Mouse (Mus musculus) right cerebral cortex, postnatal 14 days (tissue): ENCODE measurements around the gene Pard6b.
A peak's percentile ranks its signal among the peaks of the same experiment; 100 is the strongest.
"Not testable (repeated sequence)": the region's sequence is repeated elsewhere in the genome, so short reads cannot be mapped to it uniquely, and the experiment has no call there.

Experiments
- DNase-seq: peaks from one replicate; pipeline ENCODE4 v3.0.0; 2022

The Pard6b gene

GRCm38 (mm10) chr2:168080431-168081246 is at the start of gene Pard6b:
Gene Pard6b, plus strand, starts transcription at chr2:168081004.
- peak; percentile 97 for DNase-seq

- DNase-seq = no peak
Observed at GRCm38 (mm10) chr2:168031842-168032241, 49.0 kb upstream of the Pard6b start.

DNA sequence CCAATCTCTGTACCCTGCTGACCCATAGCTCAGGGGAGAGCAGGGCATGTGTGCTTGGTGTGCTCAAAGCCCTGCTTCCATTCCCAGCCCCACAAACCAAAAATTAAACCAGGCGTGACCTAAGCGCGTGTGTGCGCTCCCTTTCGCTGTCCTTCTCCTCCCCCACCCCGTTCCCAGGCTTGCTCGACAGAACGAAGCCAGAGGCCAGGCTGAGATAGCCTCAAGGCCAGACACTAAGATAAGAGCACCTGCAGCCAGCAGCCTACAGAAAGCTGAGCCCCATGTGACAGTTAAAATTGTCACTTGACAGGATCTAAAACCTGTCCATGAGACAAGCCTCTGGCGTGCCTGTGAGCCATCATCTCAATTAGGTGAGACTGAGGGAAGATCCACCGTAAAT is 46.9 kb upstream of the Pard6b start:
- no peak for DNase-seq

DNA sequence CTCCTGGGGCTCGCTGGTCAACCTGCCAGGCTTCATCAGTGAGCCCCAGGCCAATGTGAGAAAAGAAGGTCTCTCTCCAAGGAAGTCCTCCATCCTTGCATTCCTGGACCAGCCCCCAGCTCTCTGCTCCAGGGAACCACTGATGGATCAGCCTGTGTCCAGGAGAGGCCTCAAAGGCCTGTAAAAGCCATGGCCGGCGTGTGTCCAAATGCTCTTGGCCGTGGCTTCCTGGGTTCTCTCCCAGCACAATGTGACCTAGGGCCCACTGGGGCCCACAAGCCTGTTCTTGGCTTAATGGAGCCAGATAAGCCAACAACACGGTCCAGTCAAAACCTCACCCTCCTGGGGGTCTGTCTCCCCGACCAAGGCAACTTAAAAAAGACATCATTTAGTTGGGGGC is 44.9 kb upstream of the Pard6b start:
- DNase-seq = no peak

DNA sequence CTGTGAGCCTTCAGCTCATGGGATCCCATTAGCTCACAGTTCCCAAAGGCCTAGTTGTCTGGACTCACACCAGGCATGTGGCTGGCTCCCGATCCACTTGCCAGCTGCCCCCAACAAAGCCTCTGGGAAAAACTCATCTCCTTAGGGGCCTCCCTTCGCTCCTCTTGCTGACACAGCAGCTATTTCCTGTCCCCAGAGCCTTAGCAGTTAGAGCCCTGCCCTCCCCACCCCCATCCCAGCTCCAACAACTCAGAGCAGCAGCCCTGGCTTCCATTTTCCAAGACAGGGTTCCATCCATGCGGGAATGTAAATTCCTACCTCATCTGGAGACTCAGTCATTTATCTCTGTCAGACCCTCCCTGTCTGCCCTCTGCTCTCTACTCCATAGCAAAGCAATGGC is 43.7 kb upstream of the Pard6b start:
- no peak for DNase-seq

GRCm38 (mm10) chr2:168040751-168041150 is 40.1 kb upstream of the Pard6b start:
- DNase-seq = no peak

- DNase-seq = no peak
Observed at GRCm38 (mm10) chr2:168042019-168042418, 38.8 kb upstream of the Pard6b start.

DNA sequence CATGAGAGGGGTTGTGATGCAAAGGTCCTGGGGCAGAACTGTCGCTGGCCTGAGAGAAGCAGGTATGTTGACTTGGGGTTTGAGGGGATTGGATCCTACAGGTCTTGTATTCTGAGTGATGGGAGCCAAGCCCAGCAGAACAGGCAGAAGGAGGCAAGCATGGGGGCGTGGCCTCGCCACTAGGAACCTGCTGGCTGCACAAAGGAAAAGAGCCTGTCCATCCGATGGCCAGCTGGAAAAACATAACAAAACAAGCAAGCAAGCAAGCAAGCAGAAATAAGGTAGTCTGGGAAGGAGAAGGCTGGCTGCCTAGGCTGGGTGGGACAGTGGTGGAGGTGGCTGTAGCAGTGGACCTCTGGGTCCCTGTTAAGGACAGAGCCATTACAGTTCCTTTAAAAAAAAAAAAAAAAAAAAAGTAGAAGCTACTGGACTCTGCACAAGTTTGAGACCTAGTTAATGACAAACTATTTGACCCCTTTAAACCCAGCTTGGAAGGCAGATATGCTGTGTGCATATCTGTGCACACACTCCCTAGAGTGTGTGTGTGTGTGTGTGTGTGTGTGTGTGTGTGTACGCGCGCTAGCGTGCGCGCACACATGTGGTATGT is 36.0 kb upstream of the Pard6b start:
- DNase-seq = no peak

GRCm38 (mm10) chr2:168045357-168045756 is 35.4 kb upstream of the Pard6b start:
- no peak for DNase-seq

DNA sequence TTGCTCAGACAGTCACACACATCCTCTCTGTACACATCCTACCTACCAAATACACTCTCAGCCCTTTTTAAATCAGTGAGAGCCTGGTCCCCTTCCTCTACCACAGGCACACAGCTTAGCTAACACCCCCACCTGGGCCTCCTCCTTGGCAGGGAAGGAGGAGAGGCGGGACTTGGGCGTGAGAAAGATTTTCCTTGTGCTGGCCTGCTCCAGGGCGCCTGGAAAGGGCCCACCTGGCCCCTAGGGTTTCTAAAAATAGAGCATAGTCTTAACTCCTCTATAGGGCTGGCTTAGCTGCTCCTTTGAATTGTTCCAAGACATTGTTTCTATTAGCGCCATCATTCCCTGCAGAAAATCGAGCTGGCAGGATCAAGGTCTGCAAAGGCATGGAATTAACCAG is 35.0 kb upstream of the Pard6b start:
- DNase-seq = no peak

DNA sequence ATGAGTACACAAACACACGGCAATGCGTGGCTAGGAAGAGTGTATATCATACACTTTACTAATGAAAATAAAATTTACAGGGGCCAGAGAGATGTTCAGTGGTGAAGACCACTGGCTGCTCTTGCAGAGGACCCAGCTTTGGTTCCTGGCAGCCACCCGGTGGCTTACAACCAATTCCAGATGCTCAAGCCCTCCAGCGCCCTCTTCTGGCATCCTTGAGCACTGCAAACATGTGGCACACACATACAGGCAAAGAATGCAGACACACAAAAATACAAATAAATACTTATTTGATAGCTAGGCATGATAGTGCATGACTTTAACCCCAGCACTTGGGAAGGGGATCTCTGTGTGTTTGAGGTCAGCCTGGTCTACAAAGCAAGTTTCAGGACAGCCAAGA is 34.3 kb upstream of the Pard6b start:
- no peak for DNase-seq

DNA sequence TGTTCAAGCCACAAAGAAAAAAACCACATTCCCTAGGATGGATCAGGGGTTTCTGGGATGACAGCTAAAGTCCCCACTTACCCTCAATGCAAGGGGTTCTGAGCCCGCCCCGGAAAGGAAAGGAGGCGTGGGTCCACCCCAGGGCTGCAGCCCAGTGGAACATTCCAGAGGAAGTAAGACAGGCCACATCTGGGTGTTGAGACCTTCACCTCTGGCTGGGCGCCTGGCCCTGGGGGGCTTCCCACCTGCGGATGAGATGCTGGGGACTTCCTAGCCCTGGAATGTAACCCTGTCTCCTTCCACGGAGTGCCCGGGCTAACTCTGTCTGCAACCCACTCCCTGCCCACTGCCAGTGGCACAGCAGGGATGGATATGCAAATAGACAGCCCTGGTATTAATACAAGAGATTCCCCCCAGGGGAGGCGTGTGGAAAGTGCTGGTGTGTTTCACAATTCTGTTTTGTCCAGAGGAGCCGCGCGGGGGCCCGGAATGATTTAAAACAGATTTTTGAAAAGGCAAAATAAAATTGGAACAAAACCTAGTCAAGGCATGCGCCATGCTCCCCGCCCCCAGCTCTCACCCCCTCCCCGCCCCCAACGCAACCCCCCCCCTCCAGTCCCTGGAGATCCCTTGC is 31.7 kb upstream of the Pard6b start:
- no peak for DNase-seq

- DNase-seq = no peak
Observed at GRCm38 (mm10) chr2:168050000-168050942, 30.5 kb upstream of the Pard6b start.

- DNase-seq = no peak
Observed at GRCm38 (mm10) chr2:168052156-168052555, 28.6 kb upstream of the Pard6b start.

- peak; percentile 29 for DNase-seq
Observed at GRCm38 (mm10) chr2:168052689-168053088, 28.1 kb upstream of the Pard6b start.

GRCm38 (mm10) chr2:168054142-168054541 is 26.7 kb upstream of the Pard6b start:
- no peak for DNase-seq

GRCm38 (mm10) chr2:168055910-168056665 is 24.7 kb upstream of the Pard6b start:
- DNase-seq = no peak

DNA sequence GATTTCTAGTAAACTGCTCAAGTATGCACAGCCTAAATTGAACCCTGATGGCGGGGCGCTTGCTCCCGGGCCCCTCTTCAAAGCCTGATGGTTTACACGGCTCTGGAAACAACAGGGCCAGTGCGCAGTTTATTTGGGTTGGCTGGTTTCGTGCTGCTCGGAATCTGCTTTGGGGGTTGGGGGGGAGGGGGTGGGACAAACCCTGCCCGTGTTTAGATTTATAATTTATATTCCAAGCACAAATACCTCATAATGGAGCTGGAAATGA is 24.2 kb upstream of the Pard6b start:
- DNase-seq = no peak

DNA sequence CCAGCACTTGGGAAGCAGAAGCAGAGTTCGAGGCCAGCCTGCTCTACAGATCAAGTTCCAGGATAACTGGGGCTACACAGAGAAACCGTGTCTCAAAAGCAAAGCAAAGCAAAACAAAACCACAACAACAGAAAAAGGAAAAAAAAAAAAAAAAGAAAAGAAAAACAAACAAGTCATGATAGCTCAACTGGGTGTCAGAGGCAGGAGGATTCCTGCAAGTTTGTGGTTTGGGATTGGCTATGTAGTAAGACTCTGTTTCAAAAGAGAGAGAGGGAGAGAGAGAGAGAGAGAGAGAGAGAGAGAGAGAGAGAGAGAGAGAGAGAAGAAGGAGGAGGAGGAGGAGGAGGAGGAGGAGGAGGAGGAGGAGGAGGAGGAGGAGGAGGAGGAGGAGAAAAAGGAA is 22.9 kb upstream of the Pard6b start:
- DNase-seq = not testable (repeated sequence)

DNA sequence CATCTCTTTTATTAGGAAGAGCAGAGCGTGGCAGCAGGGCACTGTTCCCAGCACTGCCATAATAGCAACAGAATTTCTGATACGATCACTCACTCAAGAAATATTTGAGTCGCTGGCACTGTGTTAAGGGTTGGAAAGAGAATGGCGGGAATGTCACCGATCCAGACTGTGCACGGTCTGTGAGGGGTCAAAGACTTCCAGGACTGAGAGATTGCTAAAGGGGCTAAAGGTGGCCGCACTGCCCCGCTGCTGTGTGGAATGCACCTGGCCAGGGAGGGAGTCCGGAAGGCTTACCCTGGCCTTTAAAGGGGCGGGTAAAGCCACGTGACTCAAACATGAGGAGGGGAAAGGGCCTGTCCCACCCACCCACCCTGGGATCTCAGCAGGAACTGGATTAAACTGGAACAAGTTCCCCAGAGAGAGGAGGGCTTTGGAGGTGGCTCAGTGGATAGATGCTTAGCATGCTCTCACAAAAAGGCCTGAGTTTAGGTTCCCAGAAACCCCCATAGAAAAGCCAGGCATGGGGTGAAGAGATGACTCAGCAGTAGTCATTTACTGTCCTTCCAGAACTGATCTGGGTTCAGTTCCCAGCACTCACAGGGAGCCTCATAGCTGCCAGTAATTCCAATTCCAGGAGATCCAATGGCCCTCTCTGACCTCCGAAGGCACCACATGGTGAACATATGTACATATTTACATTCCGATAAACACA is 22.2 kb upstream of the Pard6b start:
- DNase-seq = no peak

DNA sequence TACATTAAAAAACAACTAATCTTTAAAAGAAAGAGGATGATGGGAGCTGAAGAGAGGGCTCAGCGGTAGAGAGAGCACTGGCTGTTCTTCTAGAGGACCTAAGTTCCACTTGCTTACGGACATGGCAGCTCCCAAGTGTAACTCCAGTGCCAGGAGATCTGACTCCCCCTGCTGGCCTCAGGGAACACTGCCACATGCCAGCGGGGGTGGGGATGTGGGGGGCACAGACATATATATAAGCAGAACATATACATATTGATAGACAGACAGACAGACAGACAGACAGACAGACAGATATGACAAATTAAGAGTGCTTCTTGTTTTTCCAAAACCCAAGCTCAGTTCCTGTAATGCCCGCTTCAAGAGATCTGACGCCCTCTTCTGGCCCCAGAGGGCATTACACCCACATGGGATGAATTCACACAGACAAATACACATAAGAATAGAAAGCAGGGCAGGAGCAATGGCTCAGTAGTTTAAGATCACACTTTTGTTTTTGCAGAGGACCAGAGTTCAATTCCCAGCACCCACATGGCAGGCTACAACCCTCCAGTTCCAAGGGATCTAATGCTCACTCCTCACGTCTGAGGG is 21.5 kb upstream of the Pard6b start:
- DNase-seq = no peak
